Mouse (Mus musculus) kidney, postnatal 0 days (tissue): ENCODE data around the gene Gm28043. TPM values are rescaled to one million over a fixed set of nuclear protein-coding genes. Genes with fewer than 3 reads are reported as not detected.
"Not testable (repeated sequence)": the region's sequence is repeated elsewhere in the genome, so short reads cannot be mapped to it uniquely, and the experiment has no call there.

ENCODE experiments used
- ATAC-seq: fragments of 200-750 bp; cut with Nextera tagmentation; replicated peaks from 2 replicates; pipeline ENCODE4 v1.8.0; 2017; ENCODE audit warnings: low read depth, moderate number of reproducible peaks, moderate TSS enrichment, moderate library complexity; ENCODE audit not compliant: low FRiP score
- DNase-seq: peaks from one replicate; pipeline ENCODE4 v3.0.0-alpha.2; 2016; ENCODE audit warnings: low spot score
- H3K27ac ChIP-seq: fragments of 300-500 bp; sonication (generic); 2 replicates; pipeline ENCODE4 v1.5.1; 2014; ENCODE audit warnings: mild to moderate bottlenecking
- H3K27me3 ChIP-seq: fragments of 300-500 bp; sonication (generic); 2 replicates; pipeline ENCODE4 v1.6.1; 2014; ENCODE audit warnings: low read length, mixed read lengths; ENCODE audit not compliant: insufficient read depth
- H3K36me3 ChIP-seq: fragments of 300-500 bp; sonication (generic); 2 replicates; pipeline ENCODE4 v1.6.1; 2014; ENCODE audit warnings: low read length, mixed read lengths; ENCODE audit not compliant: insufficient read depth
- H3K4me1 ChIP-seq: fragments of 300-500 bp; sonication (generic); replicated peaks from 2 replicates; pipeline ENCODE4 v1.6.1; 2014; ENCODE audit warnings: antibody characterized with exemption, low read length, mixed read lengths; ENCODE audit not compliant: insufficient read depth
- H3K4me2 ChIP-seq: fragments of 300-500 bp; sonication (generic); 2 replicates; pipeline ENCODE4 v1.6.1; 2014; ENCODE audit warnings: mild to moderate bottlenecking, low read length, moderate library complexity, mixed read lengths
- H3K4me3 ChIP-seq: fragments of 300-500 bp; sonication (generic); replicated peaks from 2 replicates; pipeline ENCODE4 v1.5.1; 2014; ENCODE audit warnings: low read depth, low read length
- H3K9ac ChIP-seq: fragments of 300-500 bp; sonication (generic); 2 replicates; pipeline ENCODE4 v1.6.1; 2014; ENCODE audit warnings: low read depth, low read length
- H3K9me3 ChIP-seq: fragments of 300-500 bp; sonication (generic); replicated peaks from 2 replicates; pipeline ENCODE4 v1.6.1; 2016; ENCODE audit warnings: low read length, inconsistent platforms, mixed read lengths
- CTCF ChIP-seq: IDR thresholded peaks from 2 replicates; pipeline ENCODE4 v1.5.1; 2016; ENCODE audit warnings: antibody characterized with exemption, low read depth, mild to moderate bottlenecking, moderate library complexity
- WGBS: fragments of 180-500 bp; shearing (Covaris S2); extraction: QIAGEN DNeasy Blood & Tissue Kit; methylation state at CpG from one replicate; pipeline ENCODE4 v1.1.7; 2014; 5-methylcytosine and 5-hydroxymethylcytosine counted together
- polyA plus RNA-seq: library from polyadenylated mRNA; unstranded; fragments of >200 nt; fragmentation: Nextera tagmentation; extraction: Ambion mirVana; gene quantifications from 2 replicates; pipeline ENCODE4 v1.2.1, GENCODE M21; 2015

Gm28043 gene
- polyA plus RNA-seq, 1 experiment from 2014 or later, result 2.1 TPM

- H3K9me3 ChIP-seq, result no peaks in the 10 kb centered on the region
- WGBS, result 76% methylated on average over 13 of the region's 13 CpGs
- no peak overlapping the region for H3K9ac ChIP-seq
- no peak overlapping the region for H3K27ac ChIP-seq
- no peak for TF ChIP-seq CTCF
- peaks cover 17% of the 10 kb centered on the region for H3K36me3 ChIP-seq
- no peak overlapping the region for H3K4me3 ChIP-seq
- no peak for DNase-seq
- no peaks in the 10 kb centered on the region for H3K27me3 ChIP-seq
- no peaks in the 10 kb centered on the region for H3K4me1 ChIP-seq
- no peak for ATAC-seq
- no peak overlapping the region for H3K4me2 ChIP-seq
Measured at GRCm38 (mm10) chr17:29596771-29597132, 17.9 kb upstream of the Gm28043 start.

DNA sequence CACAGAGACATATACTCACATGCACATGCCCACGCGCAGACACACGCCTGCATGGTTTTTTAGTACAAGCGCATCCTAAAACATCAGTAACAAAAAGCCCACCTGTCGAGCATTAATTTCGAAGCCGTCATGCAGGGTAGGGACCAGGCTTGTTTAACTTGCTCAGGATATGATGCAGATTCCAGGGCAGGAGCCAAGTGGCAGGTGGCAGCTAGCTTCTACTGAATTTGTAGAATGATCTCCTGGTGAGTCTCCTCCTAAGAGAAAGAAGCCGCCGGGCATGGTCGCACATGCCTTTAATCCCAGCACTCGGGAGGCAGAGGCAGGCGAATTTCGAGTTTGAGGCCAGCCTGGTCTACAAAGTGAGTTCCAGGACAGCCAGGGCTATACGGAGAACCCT lies 15.6 kb upstream of the Gm28043 start:
- Histone ChIP-seq H3K4me3 (no peak overlapping the region), H3K4me2 (no peak overlapping the region), H3K36me3 (peaks cover 23% of the 10 kb centered on the region), H3K27me3 (no peaks in the 10 kb centered on the region), H3K9ac (no peak overlapping the region), H3K4me1 (no peaks in the 10 kb centered on the region), H3K27ac (no peak overlapping the region), H3K9me3 (no peaks in the 10 kb centered on the region)
- no peak for DNase-seq
- WGBS, result 94% methylated on average over 14 of the region's 14 CpGs
- no peak for ATAC-seq
- TF ChIP-seq CTCF, result no peak

- Histone ChIP-seq H3K9me3 (no peaks in the 10 kb centered on the region), H3K4me3 (no peak overlapping the region), H3K27ac (no peak overlapping the region), H3K9ac (no peak overlapping the region), H3K4me1 (no peaks in the 10 kb centered on the region), H3K27me3 (no peaks in the 10 kb centered on the region), H3K36me3 (peaks cover 20% of the 10 kb centered on the region), H3K4me2 (no peak overlapping the region)
- WGBS, result 80% methylated on average over 8 of the region's 8 CpGs
- DNase-seq, result no peak
- no peak for TF ChIP-seq CTCF
- no peak for ATAC-seq
Measured at GRCm38 (mm10) chr17:29599537-29599936, 15.1 kb upstream of the Gm28043 start.

GRCm38 (mm10) chr17:29601391-29601790 lies 13.3 kb upstream of the Gm28043 start:
- 67% methylated on average over 4 of the region's 4 CpGs for WGBS
- Histone ChIP-seq H3K27me3 (no peaks in the 10 kb centered on the region), H3K4me3 (no peak overlapping the region), H3K9ac (no peak overlapping the region), H3K27ac (no peak overlapping the region), H3K36me3 (peaks cover 20% of the 10 kb centered on the region), H3K4me1 (no peaks in the 10 kb centered on the region), H3K4me2 (no peak overlapping the region), H3K9me3 (no peaks in the 10 kb centered on the region)
- no peak for DNase-seq
- TF ChIP-seq CTCF, result no peak
- ATAC-seq, result no peak

- Histone ChIP-seq H3K27ac (no peak overlapping the region), H3K27me3 (no peaks in the 10 kb centered on the region), H3K9ac (no peak overlapping the region), H3K4me3 (no peak overlapping the region), H3K9me3 (no peaks in the 10 kb centered on the region), H3K4me2 (no peak overlapping the region), H3K36me3 (peaks cover 20% of the 10 kb centered on the region), H3K4me1 (no peaks in the 10 kb centered on the region)
- ATAC-seq (no peak), DNase-seq (peak; percentile 87)
- TF ChIP-seq CTCF, result peak; percentile 96
- whole genome bisulfite sequencing, result 21% methylated on average over 6 of the region's 6 CpGs
Measured at GRCm38 (mm10) chr17:29603283-29603682, 11.4 kb upstream of the Gm28043 start.

- not testable (repeated sequence) for H3K4me3 ChIP-seq, H3K4me2 ChIP-seq, H3K9ac ChIP-seq, ATAC-seq, DNase-seq, H3K36me3 ChIP-seq, H3K27ac ChIP-seq, H3K9me3 ChIP-seq, H3K27me3 ChIP-seq
- peak; percentile 32; the same call in 1 of the 2 replicates for TF ChIP-seq CTCF
- H3K4me1 ChIP-seq, result peaks cover 21% of the 10 kb centered on the region; the same call in 1 of the 2 replicates
- WGBS, result 89% methylated on average over 5 of the region's 5 CpGs
Measured at GRCm38 (mm10) chr17:29613453-29613852, 1.2 kb upstream of the Gm28043 start.

DNA sequence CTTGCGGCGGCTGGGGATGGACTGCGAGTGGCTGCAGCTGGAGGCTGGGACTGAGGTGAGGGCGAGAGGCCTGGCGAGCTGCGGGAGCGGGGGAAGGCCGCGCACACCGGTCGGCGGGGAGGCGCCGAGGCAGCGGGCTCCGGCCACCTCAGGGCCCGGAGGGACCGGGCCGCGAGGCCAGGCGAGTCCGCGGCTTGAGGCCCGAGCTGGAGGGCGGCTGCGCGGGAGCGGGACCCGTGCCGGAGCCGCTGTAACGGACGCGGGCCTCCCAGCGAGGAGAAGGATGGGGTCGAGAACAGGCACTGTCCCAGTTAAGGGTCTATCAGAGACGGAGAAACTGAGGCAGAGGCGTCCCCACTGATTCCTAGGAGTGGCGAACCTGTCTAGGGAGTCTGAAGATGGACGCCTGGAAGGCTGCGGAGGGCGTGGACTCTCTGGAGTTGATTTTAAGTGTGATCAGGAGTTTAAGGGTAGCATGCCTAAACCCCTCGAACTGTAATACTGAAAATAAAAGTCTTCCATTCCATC lies 412 bp downstream of the Gm28043 start:
- TF ChIP-seq CTCF, result no peak
- ATAC-seq, result peak; percentile 49
- peak overlapping the region; percentile 82 for H3K4me3 ChIP-seq
- H3K27me3 ChIP-seq, result no peaks in the 10 kb centered on the region
- peaks cover 21% of the 10 kb centered on the region; the same call in 1 of the 2 replicates for H3K4me1 ChIP-seq
- DNase-seq, result peak; percentile 25
- peak overlapping the region; percentile 97 for H3K27ac ChIP-seq
- 0% methylated on average over 40 of the region's 43 CpGs for WGBS
- H3K36me3 ChIP-seq, result 0 out of 2 replicates have a peak, but pooled peaks cover 3% of the 10 kb centered on the region
- peak overlapping the region; percentile 89 for H3K4me2 ChIP-seq
- no peaks in the 10 kb centered on the region for H3K9me3 ChIP-seq
- H3K9ac ChIP-seq, result peak overlapping the region; percentile 92
